Mouse (Mus musculus) Patski (cell line): ENCODE measurements around the gene Slc12a3. TPM values are rescaled to one million over a fixed set of nuclear protein-coding genes. Genes with fewer than 3 reads are reported as not detected.

ENCODE experiments used
- ATAC-seq: fragments of 100-300 bp; one replicate; pipeline ENCODE4 v1.8.0; 2021
- CTCF ChIA-PET: fragments of 350-600 bp; sonication (Branson Sonifier 250); formaldehyde crosslinking; loops from one replicate; lab custom pipeline; 2022; ENCODE audit warnings: inconsistent platforms; lab: Charles Lee
- POLR2A ChIA-PET: fragments of 350-600 bp; sonication (Branson Sonifier 250); formaldehyde crosslinking; loops from one replicate; lab custom pipeline; 2022; ENCODE audit warnings: antibody characterized with exemption, inconsistent platforms; lab: Charles Lee
- DNase-seq: peaks from one replicate; pipeline ENCODE4 v3.0.0-alpha.2; 2011; ENCODE audit warnings: low read depth, low spot score
- H3K27me3 ChIP-seq: fragments of 371-371 bp; one replicate; pipeline ENCODE4 v1.5.1; 2021
- CTCF ChIP-seq: fragments of 100-300 bp; IDR thresholded peaks from one replicate; pipeline ENCODE4 v1.5.1; 2021
- in situ Hi-C: fragments of 300-500 bp; cut with MboI; formaldehyde crosslinking; loops from 3 replicates; pipeline ENCODE4 v1.11.1; 2018; ENCODE audit warnings: low pct_unique_long_range_greater_than_20kb, mixed read lengths
- polyA plus RNA-seq: library from polyadenylated mRNA; unstranded; gene quantifications from one replicate; pipeline ENCODE4 v1.2.3, GENCODE M21; 2021

Slc12a3 gene
- polyA plus RNA-seq = 0.23 TPM

GRCm38 (mm10) chr8:94328932-94329728, at the start of gene Slc12a3:
Gene Slc12a3 (plus strand): TSS chr8:94329201.
- DNase-seq = no peak
- ATAC-seq = no peak
- TF ChIP-seq CTCF = no peak
- in situ Hi-C loops = loop anchor here (5.0 kb wide), 1 partner anchor 47 kb away; no protein-coding TSS in a partner anchor
- CTCF ChIA-PET = interaction anchor here (0.9 to 3.4 kb wide), 7 partner anchors 40 to 163 kb away, joined by 3 to 28 read pairs (median 5); no protein-coding TSS in a partner anchor
- POLR2A ChIA-PET = no interaction called here
- H3K27me3 ChIP-seq = no peaks in the 10 kb centered on the region

GRCm38 (mm10) chr8:94280001-94280613, 48.9 kb upstream of the Slc12a3 start:
- no peak for DNase-seq
- no peak for TF ChIP-seq CTCF
- ChIA-PET CTCF (interaction anchor here (1.1 to 1.7 kb wide), 6 partner anchors 10 to 50 kb away, joined by 3 to 5 read pairs (median 4); no protein-coding TSS in a partner anchor), POLR2A (no interaction called here)
- in situ Hi-C loops = loop anchor here (5.0 kb wide), 1 partner anchor 47 kb away; the partner anchor contains the start of gene Slc12a3
- H3K27me3 ChIP-seq = no peaks in the 10 kb centered on the region
- no peak for ATAC-seq

GRCm38 (mm10) chr8:94282453-94282985, 46.5 kb upstream of the Slc12a3 start:
- in situ Hi-C loops = loop anchor here (5.0 kb wide), 1 partner anchor 45 kb away; the partner anchor contains the start of gene Slc12a3
- no peak for ATAC-seq
- CTCF ChIA-PET = interaction anchor here (1.0 to 1.6 kb wide), 2 partner anchors 10 to 11 kb away, joined by 3 to 6 read pairs; no protein-coding TSS in a partner anchor
- DNase-seq = no peak
- TF ChIP-seq CTCF = no peak
- POLR2A ChIA-PET = interaction anchor here (0.7 kb wide), 1 partner anchor 28 kb away, joined by 8 read pairs; no protein-coding TSS in a partner anchor
- H3K27me3 ChIP-seq = no peaks in the 10 kb centered on the region

- ChIA-PET CTCF (interaction anchor here (1.0 to 1.5 kb wide), 3 partner anchors 9 to 14 kb away, joined by 3 to 4 read pairs (median 3); no protein-coding TSS in a partner anchor), POLR2A (no interaction called here)
- H3K27me3 ChIP-seq = no peaks in the 10 kb centered on the region
- DNase-seq = no peak
- in situ Hi-C loops = loop anchor here (5.0 kb wide), 1 partner anchor 43 kb away; the partner anchor contains the start of gene Slc12a3
- ATAC-seq = no peak
- TF ChIP-seq CTCF = no peak
These were observed 44.8 kb upstream of the Slc12a3 start for GRCm38 (mm10) chr8:94284204-94284603.

GRCm38 (mm10) chr8:94290606-94291005, 38.4 kb upstream of the Slc12a3 start:
- CTCF ChIA-PET = interaction anchor here (1.5 kb wide), 1 partner anchor 39 kb away, joined by 5 read pairs; no protein-coding TSS in a partner anchor

GRCm38 (mm10) chr8:94292072-94292471, 36.9 kb upstream of the Slc12a3 start:
- in situ Hi-C loops = no loop called here
- TF ChIP-seq CTCF = no peak
- POLR2A ChIA-PET = interaction anchor here (0.7 to 1.8 kb wide), 5 partner anchors 9 to 93 kb away, joined by 3 to 6 read pairs (median 3); no protein-coding TSS in a partner anchor
- CTCF ChIA-PET = interaction anchor here (0.7 to 5.1 kb wide), 6 partner anchors 9 to 97 kb away, joined by 3 to 26 read pairs (median 3); no protein-coding TSS in a partner anchor
- ATAC-seq (peak; percentile 54), DNase-seq (peak; percentile 51)
- H3K27me3 ChIP-seq = no peaks in the 10 kb centered on the region

More at GRCm38 (mm10) chr8:94290606-94291005, 38.4 kb upstream of the Slc12a3 start:
- no peak for DNase-seq
- in situ Hi-C loops = no loop called here
- TF ChIP-seq CTCF = peak; percentile 48
- ATAC-seq = peak; percentile 37
- POLR2A ChIA-PET = no interaction called here
- no peaks in the 10 kb centered on the region for H3K27me3 ChIP-seq

GRCm38 (mm10) chr8:94292626-94293025, 36.4 kb upstream of the Slc12a3 start:
- in situ Hi-C loops = no loop called here
- TF ChIP-seq CTCF = no peak
- CTCF ChIA-PET = interaction anchor here (1.0 to 5.1 kb wide), 4 partner anchors 9 to 96 kb away, joined by 3 to 26 read pairs (median 4); no protein-coding TSS in a partner anchor
- peak; percentile 56 for ATAC-seq
- DNase-seq = peak; percentile 71
- H3K27me3 ChIP-seq = no peaks in the 10 kb centered on the region
- POLR2A ChIA-PET = interaction anchor here (0.8 to 1.8 kb wide), 4 partner anchors 8 to 93 kb away, joined by 3 to 6 read pairs (median 3); no protein-coding TSS in a partner anchor

- in situ Hi-C loops = no loop called here
- no peak for ATAC-seq
- POLR2A ChIA-PET = interaction anchor here (1.1 kb wide), 1 partner anchor 11 kb away, joined by 3 read pairs; no protein-coding TSS in a partner anchor
- TF ChIP-seq CTCF = no peak
- CTCF ChIA-PET = interaction anchor here (5.1 kb wide), 1 partner anchor 9 kb away, joined by 26 read pairs; no protein-coding TSS in a partner anchor
- no peak for DNase-seq
- no peaks in the 10 kb centered on the region for H3K27me3 ChIP-seq
These were observed 33.3 kb upstream of the Slc12a3 start for GRCm38 (mm10) chr8:94295687-94296086.

GRCm38 (mm10) chr8:94296312-94296991, 32.5 kb upstream of the Slc12a3 start:
- ChIA-PET POLR2A (interaction anchor here (0.6 to 1.1 kb wide), 2 partner anchors 11 to 55 kb away, joined by 3 read pairs; no protein-coding TSS in a partner anchor), CTCF (interaction anchor here (5.1 kb wide), 1 partner anchor 8 kb away, joined by 26 read pairs; no protein-coding TSS in a partner anchor)
- no peak for ATAC-seq
- in situ Hi-C loops = no loop called here
- H3K27me3 ChIP-seq = no peaks in the 10 kb centered on the region
- DNase-seq = no peak
- no peak for TF ChIP-seq CTCF
